Mouse (Mus musculus): ENCODE results near the gene Dera. TPM values are rescaled to one million over a fixed set of nuclear protein-coding genes. Genes with fewer than 3 reads are reported as not detected.
A peak's percentile ranks its signal among the peaks of the same experiment; 100 is the strongest.
"Not testable (repeated sequence)": the region's sequence is repeated elsewhere in the genome, so short reads cannot be mapped to it uniquely, and the experiment has no call there.

The Dera gene
- polyA plus RNA-seq (2012; rRNA removed), result 12.7 and 14.2 TPM in 2 replicates

DNA sequence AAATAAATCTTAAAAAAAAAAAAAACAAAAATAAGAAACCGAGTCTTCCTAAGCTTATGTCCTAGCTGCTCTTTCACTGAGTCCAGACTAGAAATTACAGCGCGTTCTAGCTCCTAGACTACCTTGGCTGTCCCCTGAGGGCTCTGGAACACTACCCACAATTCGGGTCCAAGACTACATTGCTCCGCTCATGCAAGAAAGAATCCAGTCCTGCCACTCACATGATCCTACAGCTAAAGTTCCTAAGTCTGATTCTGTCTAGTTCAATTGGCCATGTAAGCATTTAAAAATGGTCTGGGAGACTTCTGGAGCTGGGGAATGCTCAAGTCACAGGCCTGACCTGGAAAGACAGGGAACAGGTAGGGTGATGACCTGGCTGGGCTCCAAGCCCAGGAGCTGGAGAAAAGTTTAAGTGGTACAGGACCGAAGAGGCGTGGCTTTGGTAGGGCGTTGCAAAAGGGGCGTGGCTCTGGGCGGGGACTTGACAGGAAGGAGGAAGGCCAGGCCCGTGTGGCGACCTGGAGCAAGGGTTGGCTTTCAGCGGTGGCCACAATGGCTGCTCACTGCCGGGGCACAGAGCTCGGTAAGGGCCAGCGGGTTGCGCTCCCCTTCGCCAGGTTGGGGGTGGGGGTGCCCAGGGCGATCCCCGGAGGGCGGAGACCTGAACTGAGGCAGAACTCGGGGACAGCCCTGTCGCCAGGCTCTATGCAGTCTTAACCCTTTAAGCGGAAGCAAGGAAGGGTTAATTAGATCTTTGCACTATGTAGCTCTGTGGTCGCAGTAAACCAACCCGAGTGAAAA lies at the start of gene Dera:
Gene Dera (plus strand): TSS at position 491 of the 801 bp plus-strand sequence.
- DNase-seq (ENCODE audit: low spot score), result peak; percentile 63

DNA sequence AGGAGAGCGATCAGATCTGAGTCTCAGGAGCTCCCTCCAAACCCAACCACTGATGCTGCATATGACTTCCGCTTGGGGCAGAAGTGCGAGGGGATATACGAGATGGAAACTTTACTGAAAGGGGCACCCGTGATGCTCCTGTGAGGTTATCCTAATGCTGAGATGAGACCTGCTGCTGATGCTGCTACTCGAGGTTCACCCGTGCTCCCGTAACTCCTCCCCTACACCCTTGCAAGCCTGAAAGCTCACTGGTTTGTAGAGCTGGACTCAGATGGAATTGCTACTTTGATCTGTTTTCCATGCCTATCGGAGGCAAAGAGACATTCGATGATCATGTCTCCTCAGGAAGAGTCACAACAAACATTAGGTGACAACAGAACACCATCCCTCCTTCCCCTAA lies 48.1 kb upstream of the Dera start:
- DNase-seq (ENCODE audit: low spot score), result no peak

DNA sequence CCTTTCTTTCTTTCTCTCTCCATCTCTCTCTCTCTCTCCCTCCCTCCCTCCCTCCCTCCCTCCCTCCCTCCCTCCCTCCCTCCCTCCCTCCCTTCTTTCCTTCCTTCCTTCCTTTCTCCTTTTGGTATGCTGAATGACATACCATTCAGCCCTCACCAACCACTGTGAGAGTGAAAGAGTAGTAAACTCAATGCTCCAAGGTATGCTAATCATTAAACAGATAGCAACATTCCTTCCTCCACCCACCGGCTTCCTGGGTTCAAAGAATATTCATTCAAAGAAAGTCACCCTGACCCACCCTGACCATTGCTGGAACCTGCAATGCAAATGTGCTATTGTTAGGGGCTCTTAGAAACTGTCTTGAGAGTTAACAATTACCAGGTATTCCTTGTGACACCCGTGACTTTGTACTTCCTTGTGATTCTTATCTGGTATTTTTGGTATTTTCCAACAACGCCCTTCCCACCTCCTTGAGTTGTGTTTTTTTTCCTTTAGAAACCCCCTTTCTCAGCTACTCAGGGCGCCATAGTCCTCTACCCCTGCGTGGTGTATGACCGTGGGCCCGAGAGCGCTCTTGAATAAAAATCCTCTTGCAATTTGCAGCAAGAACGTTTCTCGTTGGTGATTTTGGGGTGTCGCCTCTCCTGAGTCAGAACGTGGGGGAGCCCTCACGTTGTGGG lies 45.5 kb upstream of the Dera start:
- DNase-seq (ENCODE audit: low spot score), result not testable (repeated sequence)

DNA sequence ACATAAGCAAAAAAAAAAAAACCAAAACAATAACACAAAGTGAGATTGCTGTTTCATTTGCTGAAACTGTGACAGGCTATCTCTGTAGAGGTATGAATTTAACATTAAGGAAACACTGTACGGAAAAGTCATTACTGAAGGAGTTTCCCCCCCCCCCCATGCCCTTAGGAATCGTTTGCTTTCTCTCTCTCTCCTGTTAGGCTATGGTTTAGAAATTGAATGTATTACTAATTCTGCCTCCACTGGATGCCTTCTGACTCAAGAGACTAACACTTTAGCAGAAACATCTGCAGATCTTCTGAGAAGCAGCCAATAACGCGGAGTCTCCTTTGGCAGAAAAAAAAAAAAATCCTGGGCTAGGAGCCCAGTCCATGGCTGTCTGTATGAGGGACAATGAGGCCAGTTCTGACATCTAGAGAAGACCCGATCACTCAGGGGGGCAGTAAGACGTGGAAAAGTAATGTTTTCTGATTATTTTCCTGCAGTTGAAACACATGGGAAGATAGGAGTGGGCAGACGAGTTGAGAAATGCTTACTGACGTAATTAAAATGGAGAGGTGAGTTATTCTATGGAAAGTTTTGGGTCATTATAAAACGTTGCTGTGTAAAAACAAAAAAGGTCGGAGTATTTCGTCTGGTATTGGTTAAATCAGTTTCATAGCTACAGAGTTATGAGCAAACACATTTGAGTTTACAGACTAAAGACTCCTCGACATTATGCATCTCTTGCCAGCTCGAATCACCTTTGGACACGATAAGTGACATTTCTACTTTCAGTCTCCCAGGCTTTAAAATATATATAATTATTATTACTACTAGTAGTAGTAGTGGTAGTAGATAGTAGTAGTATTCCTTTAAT lies 43.9 kb upstream of the Dera start:
- no peak for DNase-seq (ENCODE audit: low spot score)

DNA sequence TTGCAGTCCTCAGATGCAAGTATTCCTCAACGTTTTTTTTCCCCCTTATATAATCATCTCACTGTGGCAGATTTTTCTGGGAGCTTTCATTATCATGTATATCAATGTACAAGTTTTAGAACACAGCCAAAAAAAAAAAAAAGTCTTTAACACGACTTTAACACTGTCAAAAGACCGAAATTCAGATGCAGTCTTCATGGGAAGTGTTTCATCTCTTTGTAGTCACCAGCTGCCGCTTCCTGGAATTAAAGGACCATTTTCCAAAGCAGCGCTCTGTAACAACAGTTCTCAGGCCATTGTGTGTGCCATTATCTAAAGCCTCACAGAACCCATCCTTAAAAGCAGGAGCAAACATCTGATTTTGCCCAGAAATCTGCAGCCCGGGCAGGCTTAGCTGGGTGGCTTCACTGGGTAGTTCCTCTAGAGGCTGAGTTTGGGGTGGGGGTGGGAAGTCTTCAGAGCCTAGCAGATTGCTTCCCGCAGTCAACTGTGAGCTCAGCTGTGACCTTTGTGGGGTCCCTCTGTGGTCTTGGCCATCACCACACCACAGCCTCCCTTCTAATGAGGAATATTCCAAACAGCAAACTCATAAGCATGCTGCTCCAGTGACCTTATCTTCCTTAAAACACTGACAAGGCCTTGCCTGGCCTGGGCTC lies 41.6 kb upstream of the Dera start:
- DNase-seq (ENCODE audit: low spot score), result no peak

DNA sequence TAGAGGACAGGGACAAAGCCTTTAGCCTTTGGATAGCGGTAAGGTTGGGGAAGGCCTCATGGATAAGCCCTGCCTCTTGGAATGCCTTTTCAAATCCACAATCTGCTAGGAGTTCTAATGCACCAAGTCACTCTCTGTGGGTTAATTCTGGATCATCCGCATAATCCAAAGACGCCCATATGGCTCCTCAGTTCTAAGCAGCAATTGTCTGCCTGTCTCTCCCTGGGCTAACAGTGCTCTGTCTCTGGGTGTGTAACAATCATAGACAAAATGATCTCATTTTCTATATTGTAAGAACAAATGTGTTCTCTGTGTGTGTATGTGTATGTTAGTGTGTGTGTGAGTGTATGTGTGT lies 41.1 kb upstream of the Dera start:
- DNase-seq (ENCODE audit: low spot score), result no peak

DNA sequence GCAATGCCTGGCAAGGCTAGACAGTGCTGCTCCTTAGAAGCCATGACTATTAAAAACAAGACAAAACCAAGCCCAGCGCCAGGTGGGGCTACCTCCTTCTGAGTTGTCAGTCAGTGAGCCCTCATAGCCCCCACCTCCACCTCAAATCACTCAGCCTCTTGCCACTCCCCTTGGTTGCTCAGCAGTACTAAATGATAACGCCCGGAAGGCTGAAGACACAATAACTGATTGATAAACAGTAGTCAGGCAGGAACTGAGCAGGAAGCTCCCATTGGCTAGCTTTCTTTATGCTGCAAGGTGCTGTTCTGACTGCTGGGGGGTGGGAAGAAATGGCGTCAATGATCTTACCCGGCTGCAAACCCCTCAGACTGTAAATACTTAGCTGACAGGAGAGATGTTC lies 37.5 kb upstream of the Dera start:
- no peak for DNase-seq (ENCODE audit: low spot score)

DNA sequence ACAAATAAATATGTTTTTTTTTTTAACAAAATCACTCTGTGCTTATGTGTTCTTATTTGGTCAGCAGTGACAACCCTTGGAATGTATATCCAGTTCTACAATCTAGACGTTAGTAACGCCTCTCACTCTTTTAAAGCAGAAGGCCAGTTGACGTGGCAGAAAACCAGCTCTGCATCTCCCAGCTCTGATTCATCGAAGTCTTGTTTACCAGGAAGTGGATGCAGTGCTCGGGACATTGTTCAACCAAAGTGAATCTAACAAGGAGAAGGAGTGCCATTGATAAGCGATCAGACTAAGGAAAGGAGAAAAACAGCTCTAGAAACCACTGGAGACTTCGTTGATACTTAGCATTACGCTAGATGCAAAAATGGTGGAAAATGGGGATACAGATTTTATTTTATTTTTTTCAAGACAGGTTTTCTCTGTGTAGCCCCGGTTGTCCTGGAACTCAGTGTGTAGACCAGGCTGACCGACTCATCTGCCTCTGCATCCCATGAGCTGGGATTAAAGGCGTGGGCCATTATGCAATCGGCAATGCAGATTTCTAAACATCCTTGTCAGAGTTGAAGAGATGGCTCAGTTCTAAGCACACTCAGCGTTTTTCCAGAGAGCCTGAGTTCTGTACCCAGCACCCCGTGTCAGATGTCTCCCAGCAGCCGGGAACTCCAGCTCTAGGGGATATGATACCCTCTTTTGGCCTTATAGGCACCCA lies 32.0 kb upstream of the Dera start:
- DNase-seq (ENCODE audit: low spot score), result no peak

DNA sequence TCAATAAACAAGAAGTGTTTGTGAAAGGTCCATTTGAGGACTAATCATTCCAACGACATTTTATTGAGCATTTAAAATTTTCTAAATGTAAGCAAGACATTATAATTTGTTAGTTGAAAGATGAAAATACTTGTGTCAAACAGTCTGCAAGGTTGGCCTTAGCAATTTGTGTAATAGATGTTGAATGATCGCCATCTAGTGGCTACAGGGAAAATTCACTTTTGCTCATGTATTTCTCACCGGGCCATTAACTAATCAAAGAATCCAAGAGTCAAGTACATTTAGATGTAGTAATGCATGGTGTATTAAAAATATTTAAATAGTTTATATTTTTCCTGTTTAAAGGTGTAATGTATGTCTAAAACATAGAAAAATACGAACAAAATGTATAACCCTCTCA lies 30.4 kb upstream of the Dera start:
- no peak for DNase-seq (ENCODE audit: low spot score)

DNA sequence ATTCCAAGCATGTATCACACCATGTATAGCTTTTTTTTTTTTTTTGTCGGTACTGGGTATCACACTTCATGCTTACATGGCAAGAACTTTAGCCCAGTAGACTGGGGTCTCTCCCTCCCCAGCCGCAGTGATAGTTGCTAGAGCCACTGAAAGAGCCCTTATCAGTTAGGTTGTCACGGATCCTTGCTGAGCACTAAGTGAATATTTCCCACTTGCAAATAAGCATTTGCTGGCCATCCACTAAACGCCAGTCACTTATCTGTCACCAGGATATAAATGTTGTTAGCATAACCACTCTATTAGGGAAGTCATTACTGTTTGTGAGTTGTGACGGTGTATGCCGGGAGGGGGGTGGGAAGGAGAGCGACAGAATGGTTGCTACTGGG lies 19.9 kb upstream of the Dera start:
- no peak for DNase-seq (ENCODE audit: low spot score)

DNA sequence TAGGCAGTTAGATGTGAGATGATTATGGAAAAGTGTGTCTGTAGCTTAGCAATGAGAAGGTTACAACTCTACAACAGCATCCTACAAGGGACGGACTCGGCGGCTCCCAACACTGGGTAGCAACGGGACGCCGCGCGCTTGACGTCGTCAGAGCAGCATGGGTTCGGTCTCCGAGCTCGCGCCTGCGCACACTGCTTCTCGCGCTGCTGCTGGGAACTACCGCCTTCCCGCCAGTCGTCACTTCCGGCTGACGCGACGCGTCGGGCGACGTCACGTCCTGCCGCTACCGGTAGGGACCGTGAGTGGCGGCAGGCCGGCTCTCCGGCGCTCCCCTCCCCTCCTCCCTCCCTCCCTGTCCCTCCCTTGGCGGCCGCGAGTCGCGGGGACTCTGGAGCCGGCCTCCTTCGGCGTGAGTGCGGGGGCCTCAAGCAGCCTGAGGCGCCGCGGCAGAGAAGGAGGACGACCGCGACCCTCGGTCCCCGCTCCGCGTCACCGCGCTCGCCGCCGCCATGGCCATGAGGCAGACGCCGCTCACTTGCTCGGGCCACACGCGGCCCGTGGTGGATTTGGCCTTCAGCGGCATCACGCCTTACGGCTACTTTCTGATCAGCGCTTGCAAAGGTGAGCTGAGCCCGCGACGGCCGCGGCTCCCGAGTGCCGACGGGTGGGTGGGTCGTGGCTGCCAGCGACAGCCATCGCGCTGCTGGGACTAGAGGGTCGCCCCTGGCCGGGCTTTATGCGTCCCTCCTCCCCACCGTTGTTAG lies 19.3 kb upstream of the Dera start, which contains the start of gene Strap:
Gene Strap (plus strand): TSS at position 233 of the 764 bp plus-strand sequence.
- peak; percentile 80 for DNase-seq (ENCODE audit: low spot score)

DNA sequence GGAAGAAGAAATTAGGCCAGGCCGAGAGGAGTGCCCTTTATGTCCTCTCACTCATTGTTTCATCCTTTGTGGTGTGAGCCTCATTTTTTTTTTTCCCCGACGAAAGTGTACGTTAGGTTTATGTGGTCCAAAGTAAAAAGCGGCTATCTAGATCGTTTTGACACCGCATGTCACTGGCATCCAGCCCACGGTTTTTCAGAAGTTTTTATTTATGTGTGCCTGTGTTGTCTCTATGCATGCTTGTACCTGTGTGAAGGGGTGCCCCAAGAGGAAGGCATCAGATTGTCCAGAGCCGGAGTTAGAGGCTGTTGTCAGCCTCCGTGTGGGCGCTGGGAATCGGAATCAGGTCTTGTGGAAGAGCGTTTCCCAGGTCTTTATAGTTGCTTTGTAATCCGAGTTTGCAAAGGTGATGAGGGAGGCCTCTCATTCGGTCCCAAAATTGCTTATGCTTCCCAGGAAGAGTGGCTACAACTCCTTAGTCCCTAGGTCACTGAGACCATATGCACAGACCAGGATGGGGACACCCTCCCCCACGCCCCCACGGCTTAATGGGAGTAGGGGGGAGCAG lies 18.6 kb upstream of the Dera start:
- DNase-seq (ENCODE audit: low spot score), result no peak

DNA sequence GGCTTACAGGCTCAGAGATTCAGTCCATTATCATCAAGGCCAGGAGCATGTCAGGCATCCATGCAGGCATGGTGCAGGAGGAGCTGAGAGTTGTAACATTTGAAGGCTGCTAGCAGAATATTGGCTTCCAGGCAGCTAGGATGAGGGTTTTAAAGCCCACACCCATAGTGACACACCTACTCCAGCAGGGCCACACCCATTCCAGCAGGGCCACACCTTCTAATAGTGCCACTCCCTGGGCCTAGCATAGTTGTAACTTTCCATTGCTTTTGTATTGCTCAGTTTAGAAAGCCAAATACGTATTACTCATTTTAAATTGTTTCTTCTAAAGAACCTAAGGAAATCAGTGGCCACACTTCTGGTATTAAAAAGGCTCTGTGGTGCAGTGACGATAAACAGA lies 13.4 kb upstream of the Dera start:
- no peak for DNase-seq (ENCODE audit: low spot score)

DNA sequence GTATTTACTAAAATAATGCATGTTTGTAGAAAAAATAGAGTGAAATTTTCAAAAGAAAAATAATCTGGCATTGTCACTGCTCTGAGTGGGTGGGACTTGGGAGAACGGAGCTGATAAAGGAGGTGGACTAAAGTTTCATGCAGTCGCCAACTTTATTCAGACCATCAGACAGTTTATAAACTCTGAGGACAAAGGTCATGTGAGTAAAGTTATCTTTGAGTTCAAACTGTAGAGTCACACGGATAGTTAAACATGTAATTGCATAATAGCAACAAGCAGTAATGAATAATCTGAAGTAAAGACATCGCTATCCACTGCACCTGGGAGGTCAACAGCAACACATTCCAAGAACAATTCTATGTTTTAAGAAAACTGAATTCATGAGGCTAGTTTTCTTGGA lies 9.6 kb upstream of the Dera start:
- DNase-seq (ENCODE audit: low spot score), result no peak

DNA sequence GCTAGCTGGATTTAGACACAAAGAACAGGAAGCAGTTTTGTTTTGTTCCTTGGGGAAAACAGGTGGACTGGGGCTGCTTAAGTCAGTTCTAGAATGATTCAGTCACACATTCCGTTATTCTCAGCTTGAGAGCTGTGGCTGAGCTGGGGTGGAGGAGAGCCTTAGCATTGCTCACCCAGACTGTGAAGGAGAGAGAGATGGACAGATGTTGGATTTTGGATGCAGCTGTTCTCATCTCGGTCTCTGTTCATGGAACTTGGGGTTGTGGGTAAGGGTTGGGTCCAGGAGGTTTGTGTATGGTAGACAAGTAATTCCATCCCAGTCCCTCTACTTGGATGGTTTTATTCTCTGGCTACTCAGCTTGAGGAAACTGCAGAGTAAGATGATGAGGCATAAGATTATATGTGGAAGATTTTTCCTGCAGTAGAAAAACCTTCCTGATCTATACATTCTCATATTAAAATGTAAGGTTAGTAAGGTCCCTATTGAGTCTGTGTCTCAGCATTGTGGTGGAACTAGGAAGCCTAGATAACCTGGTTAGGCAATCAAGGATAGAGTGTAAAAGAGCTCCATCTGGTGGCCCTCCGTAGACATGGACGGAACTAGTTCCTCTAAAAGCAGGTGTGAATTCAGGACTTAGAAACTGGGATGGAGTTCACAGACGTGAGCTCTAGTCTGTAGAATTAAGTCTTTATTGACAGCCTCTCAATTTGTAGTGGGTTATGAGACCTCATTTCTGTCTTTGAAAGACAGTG lies 7.0 kb upstream of the Dera start:
- DNase-seq (ENCODE audit: low spot score), result no peak

DNA sequence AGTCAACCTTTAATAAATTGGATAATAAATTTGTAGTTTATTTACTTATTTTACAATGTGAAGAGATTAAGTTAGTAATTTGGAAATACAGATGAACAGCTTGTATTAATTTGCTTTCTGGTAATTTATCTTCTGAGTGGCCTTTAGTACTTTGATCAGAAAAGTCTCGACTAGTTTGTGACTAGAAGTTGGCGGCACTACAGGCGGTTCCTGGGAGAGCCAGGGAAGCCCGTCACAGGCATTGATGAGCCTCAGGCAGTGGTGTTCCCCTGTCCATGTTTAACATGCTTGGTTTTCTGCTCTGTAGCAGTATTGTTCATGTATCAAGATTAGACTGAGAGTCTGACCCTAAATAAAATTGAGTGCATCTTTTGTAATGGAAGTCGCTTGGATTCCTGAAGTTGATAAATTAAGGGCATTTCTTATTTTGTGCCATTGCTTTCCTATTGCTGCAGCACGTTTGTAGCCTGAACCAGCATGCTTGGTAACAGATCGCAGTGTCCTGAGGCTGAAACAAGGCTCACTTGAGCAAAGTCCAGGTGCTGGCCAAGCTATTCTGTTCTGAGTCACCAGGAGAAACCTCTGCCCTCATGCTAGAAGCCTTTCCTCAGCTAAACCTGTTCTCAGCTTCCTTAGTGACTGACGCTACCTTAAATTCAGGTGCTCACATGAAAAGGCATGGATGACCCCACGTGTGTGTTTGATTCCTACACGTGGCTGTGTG lies 2.6 kb upstream of the Dera start:
- DNase-seq (ENCODE audit: low spot score), result no peak

DNA sequence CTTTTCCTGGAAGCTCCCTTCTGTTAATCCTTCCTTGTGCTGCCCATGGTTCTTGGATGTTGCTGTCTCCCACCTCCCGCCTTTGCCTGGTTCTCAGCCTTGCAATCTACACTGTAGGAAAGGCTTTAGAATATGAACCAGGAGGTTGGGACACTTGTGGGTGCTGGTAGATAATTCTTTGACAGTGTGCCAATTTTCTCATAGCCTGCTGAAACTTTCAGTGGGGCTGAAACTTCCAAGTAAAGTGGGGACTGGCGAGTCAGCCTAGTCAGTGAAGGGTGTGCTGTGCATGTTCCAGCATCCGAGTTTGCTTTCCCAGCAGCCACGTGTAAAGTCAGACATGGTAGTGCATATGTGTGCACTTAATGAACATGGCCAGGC lies 2.1 kb upstream of the Dera start:
- no peak for DNase-seq (ENCODE audit: low spot score)

DNA sequence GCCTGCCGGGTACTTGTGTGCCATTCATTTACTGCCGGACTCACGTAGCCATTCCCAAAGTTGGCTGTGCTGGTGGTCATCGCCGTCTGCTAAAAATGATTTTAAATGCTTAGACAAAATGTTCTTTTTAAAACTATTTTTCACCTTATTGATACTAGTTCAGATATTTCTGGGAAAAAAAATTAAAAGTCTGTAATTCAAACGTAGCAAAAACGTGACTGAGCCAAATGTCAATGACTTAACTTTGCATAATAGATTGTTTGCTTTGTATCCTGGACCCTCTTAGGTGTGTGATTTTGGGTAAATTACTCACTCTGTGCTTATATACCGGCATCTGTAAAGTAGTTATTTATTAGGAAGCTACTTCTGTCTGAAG lies 499 bp downstream of the Dera start:
- DNase-seq (ENCODE audit: low spot score), result no peak

DNA sequence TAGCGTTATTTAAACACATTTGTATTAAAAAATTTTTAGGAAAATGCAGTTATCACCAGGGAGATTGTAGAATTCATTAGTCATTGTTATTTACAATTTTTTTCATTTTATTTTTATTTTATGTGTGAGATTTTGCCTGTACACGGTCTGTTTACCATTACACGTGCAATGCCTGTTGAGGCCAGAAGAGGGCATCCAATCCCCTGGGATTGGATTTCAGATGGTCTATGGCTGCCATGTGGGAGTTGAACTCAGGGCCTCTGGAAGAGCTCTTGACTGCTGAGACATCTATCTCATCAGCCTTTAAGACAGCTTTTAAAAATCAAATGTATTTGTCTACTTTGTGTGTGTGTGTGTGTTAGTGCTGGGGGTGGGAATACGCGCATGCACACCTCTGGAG lies 2.0 kb downstream of the Dera start:
- DNase-seq (ENCODE audit: low spot score), result no peak
